In the genomic region with DNA sequence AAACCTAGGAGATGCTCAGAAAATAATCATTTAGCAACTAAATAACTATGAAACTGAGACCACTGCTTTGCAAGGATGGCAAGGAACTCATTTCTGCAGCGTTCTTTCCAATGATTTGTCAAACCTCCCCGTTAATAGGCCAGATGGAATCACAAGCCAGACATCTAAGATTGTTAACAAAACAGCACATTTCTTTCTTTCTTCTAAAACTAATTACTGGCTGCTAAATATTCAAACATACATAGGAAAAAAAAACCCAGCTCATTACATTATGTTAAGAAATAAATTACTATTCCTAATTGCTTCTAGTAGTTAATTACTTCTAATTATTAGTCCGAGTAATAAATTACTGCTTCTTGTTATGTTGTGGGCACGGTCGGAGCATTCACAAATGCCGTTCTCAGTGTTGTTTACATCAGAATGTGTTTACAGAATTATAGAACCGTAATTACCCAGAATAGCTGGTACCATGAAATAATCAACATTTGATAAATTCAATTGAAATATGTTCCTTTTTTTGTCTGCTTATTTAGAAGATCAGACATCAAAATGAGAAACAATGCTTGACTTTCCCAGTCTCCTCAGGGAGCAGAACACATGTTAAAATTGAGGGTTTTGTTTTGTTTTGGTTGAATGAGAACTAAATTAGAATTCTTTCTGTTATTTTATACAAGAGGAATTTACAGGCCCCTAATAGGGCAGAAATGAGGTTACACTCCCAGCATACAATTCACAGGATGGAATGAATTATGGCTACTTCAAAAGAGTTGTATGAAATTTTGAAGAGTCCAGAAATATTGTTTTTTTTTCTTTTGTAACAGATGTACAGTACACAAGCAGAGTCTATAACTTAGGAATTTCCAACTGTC, we compare ENCODE assay signal across 33 mouse cellular contexts. TPM values are rescaled to one million over a fixed set of nuclear protein-coding genes. Genes with fewer than 3 reads are reported as not detected.
DNase-seq lines count a peak whose midpoint lies in the region; ATAC-seq lines count a peak whose summit lies in the region.
"Had no signal": no experiment of that assay in that cellular context is flagged by ENCODE, and none has a peak within 500 bp of the region (broad histone marks: within the 10 kb centered on the region; RNA-seq: fewer than 3 reads in every experiment).

No protein-coding gene starts in this region.

- intact Hi-C loops in left cerebral cortex, postnatal 4 days (cut with DNase I) = no loop called here

- no peak overlapping the region for H3K4me3 ChIP-seq in forebrain, embryonic 14.5 days (ENCODE audit: low read depth, low read length)
- no peak overlapping the region for H3K4me3 ChIP-seq in forebrain, embryonic 12.5 days (replicated peaks)
- no peak overlapping the region for H3K4me3 ChIP-seq in forebrain, embryonic 16.5 days (replicated peaks; ENCODE audit: low read length)
- H3K4me3 ChIP-seq: embryonic facial prominence, embryonic 12.5 days; embryonic facial prominence, embryonic 15.5 days; erythroblast, embryonic 14.5 days; gastrocnemius, adult 2 months; heart, embryonic 12.5 days; heart, embryonic 15.5 days; hindbrain, embryonic 10.5 days; hindbrain, embryonic 13.5 days; intestine, embryonic 15.5 days had no signal

- peak; percentile 74 for ATAC-seq in forebrain, embryonic 14.5 days
- no peak for ATAC-seq in forebrain, embryonic 12.5 days (ENCODE audit: low FRiP score)
- ATAC-seq in forebrain, embryonic 16.5 days = peak; percentile 79
- ATAC-seq: hindbrain, embryonic 16.5 days; intestine, embryonic 15.5 days had no signal

- H3K27ac ChIP-seq in forebrain, embryonic 14.5 days (ENCODE audit: low read depth, low read length) = no peak overlapping the region
- no peak overlapping the region for H3K27ac ChIP-seq in forebrain, embryonic 12.5 days
- H3K27ac ChIP-seq in forebrain, embryonic 16.5 days (ENCODE audit: low read length) = peak overlapping the region; percentile 37; the same call in 1 of the 2 replicates
- H3K27ac ChIP-seq: gastrocnemius, adult 2 months; heart, embryonic 15.5 days; hindbrain, embryonic 10.5 days; intestine, embryonic 15.5 days had no signal

- no peaks in the 10 kb centered on the region for H3K36me3 ChIP-seq in forebrain, embryonic 14.5 days (ENCODE audit: control insufficient read depth, insufficient read depth, low read length)
- no peaks in the 10 kb centered on the region for H3K36me3 ChIP-seq in forebrain, embryonic 12.5 days (replicated peaks)
- H3K36me3 ChIP-seq in forebrain, embryonic 16.5 days (ENCODE audit: control insufficient read depth, insufficient read depth) = no peaks in the 10 kb centered on the region
- H3K36me3 ChIP-seq: embryonic facial prominence, embryonic 12.5 days; embryonic facial prominence, embryonic 15.5 days; G1E; heart, embryonic 12.5 days; heart, embryonic 15.5 days; hindbrain, embryonic 10.5 days; hindbrain, embryonic 13.5 days; intestine, embryonic 15.5 days had no signal

- no peaks in the 10 kb centered on the region for H3K9me3 ChIP-seq in forebrain, embryonic 14.5 days (replicated peaks; ENCODE audit: control insufficient read depth, low read length)
- no peaks in the 10 kb centered on the region for H3K9me3 ChIP-seq in forebrain, embryonic 12.5 days
- no peaks in the 10 kb centered on the region for H3K9me3 ChIP-seq in forebrain, embryonic 16.5 days (ENCODE audit: control insufficient read depth, low read length)
- H3K9me3 ChIP-seq: embryonic facial prominence, embryonic 12.5 days; embryonic facial prominence, embryonic 15.5 days; G1E; heart, embryonic 12.5 days; heart, embryonic 15.5 days; hindbrain, embryonic 10.5 days; hindbrain, embryonic 13.5 days; intestine, embryonic 15.5 days had no signal

- 12% methylated on average over 7 of the region's 7 CpGs for WGBS in forebrain, embryonic 14.5 days
- 33% methylated on average over 7 of the region's 7 CpGs for WGBS in forebrain, embryonic 12.5 days
- WGBS in forebrain, embryonic 16.5 days = 6% methylated on average over 7 of the region's 7 CpGs

- no peak overlapping the region for H3K4me2 ChIP-seq in forebrain, embryonic 14.5 days (ENCODE audit: low read length)
- H3K4me2 ChIP-seq in forebrain, embryonic 12.5 days = no peak overlapping the region
- no peak overlapping the region for H3K4me2 ChIP-seq in forebrain, embryonic 16.5 days (ENCODE audit: low read length)
- H3K4me2 ChIP-seq: embryonic facial prominence, embryonic 12.5 days; embryonic facial prominence, embryonic 15.5 days; heart, embryonic 12.5 days; heart, embryonic 15.5 days; hindbrain, embryonic 13.5 days; intestine, embryonic 15.5 days had no signal

- DNase-seq in forebrain, embryonic 14.5 days (ENCODE audit: low spot score) = peak; percentile 84
- DNase-seq in retina, postnatal 1 day = peak; percentile 56
- DNase-seq in retina, embryonic 14.5 days (ENCODE audit: low spot score) = no peak
- DNase-seq in cerebellum, adult 11 months = no peak
- no peak for DNase-seq in left cerebral cortex, postnatal 4 days
- DNase-seq: adrenal gland, adult 2 months; adrenal gland, postnatal 14 days; B cell, adult 2 months; cerebellum, adult 2 months; cerebellum, adult 9-11 months; cerebellum, postnatal 25 days; gastrocnemius, adult 2 months; gastrocnemius, postnatal 14 days; heart, postnatal 10 days; heart, postnatal 36 days; kidney, adult 11 months had no signal

- H3K9ac ChIP-seq in forebrain, embryonic 14.5 days (ENCODE audit: low read length) = no peak overlapping the region
- no peak overlapping the region for H3K9ac ChIP-seq in forebrain, embryonic 12.5 days
- no peak overlapping the region for H3K9ac ChIP-seq in forebrain, embryonic 16.5 days (replicated peaks; ENCODE audit: low read depth, low read length)
- H3K9ac ChIP-seq: embryonic facial prominence, embryonic 12.5 days; embryonic facial prominence, embryonic 15.5 days; heart, embryonic 12.5 days; heart, embryonic 15.5 days; hindbrain, embryonic 13.5 days; intestine, embryonic 15.5 days had no signal

- H3K4me1 ChIP-seq in forebrain, embryonic 14.5 days (ENCODE audit: control insufficient read depth, insufficient read depth, low read length) = peaks cover 16% of the 10 kb centered on the region
- H3K4me1 ChIP-seq in forebrain, embryonic 12.5 days = no peaks in the 10 kb centered on the region; the same call in 1 of the 2 replicates
- peaks cover 12% of the 10 kb centered on the region for H3K4me1 ChIP-seq in forebrain, embryonic 16.5 days (replicated peaks; ENCODE audit: control insufficient read depth, insufficient read depth, low read length)
- H3K4me1 ChIP-seq: intestine, embryonic 15.5 days had no signal

- H3K27me3 ChIP-seq in forebrain, embryonic 14.5 days (replicated peaks; ENCODE audit: control insufficient read depth, insufficient read depth, low read length) = no peaks in the 10 kb centered on the region
- no peaks in the 10 kb centered on the region for H3K27me3 ChIP-seq in forebrain, embryonic 12.5 days
- 0 out of 2 replicates have a peak, but pooled peaks cover 4% of the 10 kb centered on the region for H3K27me3 ChIP-seq in forebrain, embryonic 16.5 days (replicated peaks; ENCODE audit: control insufficient read depth, insufficient read depth, low read length)
- H3K27me3 ChIP-seq: CH12.LX; embryonic facial prominence, embryonic 12.5 days; embryonic facial prominence, embryonic 15.5 days; heart, embryonic 12.5 days; heart, embryonic 15.5 days; hindbrain, embryonic 13.5 days; intestine, embryonic 15.5 days had no signal

RNA-seq across cellular contexts. Expression of gene 4933412E24Rik, which starts 42.5 kb away (rescaled TPM):
- not detected in 2 replicates for polyA plus RNA-seq in forebrain, embryonic 14.5 days (2014; fragmentation: Nextera tagmentation; extraction: Ambion mirVana)
- not detected in 2 replicates for polyA plus RNA-seq in forebrain, embryonic 12.5 days (2016; fragmentation: Nextera tagmentation; extraction: Ambion mirVana)
- not detected in 2 replicates for polyA plus RNA-seq in forebrain, embryonic 16.5 days (2015; fragmentation: Nextera tagmentation; extraction: Ambion mirVana)
- total RNA-seq in left cerebral cortex, postnatal 4 days (2021) = not detected
- total RNA-seq: adrenal gland, adult 2 months; adrenal gland, postnatal 14 days; adrenal gland, postnatal 4 days; CH12.LX; common myeloid progenitor, adult 5-6 weeks; G1E; gastrocnemius, adult 2 months; gastrocnemius, postnatal 14 days; gastrocnemius, postnatal 4 days; heart, postnatal 10 days; heart, postnatal 36 days had no signal
- polyA plus RNA-seq: adrenal gland, adult 2 months; cerebellum, adult 2 months; embryonic facial prominence, embryonic 12.5 days; embryonic facial prominence, embryonic 15.5 days; erythroblast, embryonic 14.5 days; frontal cortex, adult 2 months; G1E; heart, embryonic 12.5 days; heart, embryonic 15.5 days; hindbrain, embryonic 10.5 days; hindbrain, embryonic 13.5 days; hindbrain, embryonic 16.5 days; intestine, embryonic 15.5 days had no signal

Comparison
In these comparisons a context has a peak if more than half of its experiments do, and no peak if none do; other contexts are left out.
1. DNase-seq: peak in forebrain, embryonic 14.5 days (single experiment) and retina, postnatal 1 day (single experiment); none in retina, embryonic 14.5 days (single experiment), cerebellum, adult 11 months (single experiment) and left cerebral cortex, postnatal 4 days (single experiment).